Mouse (Mus musculus): ENCODE results near the gene Sema4c.

The Sema4c gene

DNA sequence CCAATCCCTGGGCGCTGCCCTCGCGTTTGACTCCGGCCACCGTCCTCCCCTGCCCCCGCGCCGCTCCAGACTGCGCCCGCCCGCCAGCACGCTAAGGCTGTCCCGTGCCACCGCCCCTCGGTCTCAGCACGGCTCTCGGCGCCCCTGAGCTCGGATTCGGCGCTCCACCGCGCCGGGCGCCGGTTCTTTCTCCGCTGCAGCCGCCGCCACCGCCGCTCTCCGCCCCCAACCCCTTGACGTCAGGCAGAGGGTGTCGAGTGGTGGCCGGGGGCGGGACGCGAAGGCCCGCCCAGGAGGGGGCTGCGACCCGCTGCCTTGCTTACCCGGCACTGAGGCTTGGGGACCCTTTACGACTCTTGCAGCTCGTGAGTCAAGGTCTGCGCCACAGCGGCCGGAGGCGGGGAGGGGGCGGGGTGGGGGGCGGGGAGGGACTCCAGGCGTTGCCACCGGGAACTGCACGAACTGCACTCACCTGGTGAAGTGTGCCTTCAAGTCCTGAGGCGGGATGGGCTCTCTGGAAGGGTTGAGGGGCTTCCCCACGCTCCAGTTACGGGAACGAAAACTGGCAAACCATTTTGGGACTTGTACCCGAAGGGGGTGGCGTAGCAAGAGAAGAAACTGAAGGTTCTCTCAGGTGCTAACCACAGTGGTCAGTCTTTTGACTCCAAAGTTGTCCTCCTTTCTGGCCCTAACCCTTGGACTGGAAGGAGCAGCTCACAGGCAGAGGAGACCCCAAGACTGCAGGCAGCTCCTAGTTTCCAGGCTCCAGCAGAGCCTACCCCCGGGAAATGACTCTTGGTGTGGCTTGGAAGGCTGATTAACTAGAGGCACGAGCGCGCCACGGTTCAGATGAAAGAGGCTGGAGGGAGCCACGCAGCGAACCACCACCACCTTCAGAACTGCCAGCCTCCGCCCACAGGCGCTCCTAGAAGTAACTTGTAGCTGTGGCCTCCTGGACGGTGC is at the start of gene Sema4c:
Gene Sema4c, minus strand, starts transcription at position 319 of the 963 bp plus-strand sequence.
- peak; percentile 79 for DNase-seq

- no peak for DNase-seq
Observed at GRCm38 (mm10) chr1:36606951-36607350, 48.8 kb upstream of the Sema4c start.

GRCm38 (mm10) chr1:36604254-36605156 is 46.4 kb upstream of the Sema4c start:
- peak; percentile 22 for DNase-seq

GRCm38 (mm10) chr1:36603361-36603760 is 45.2 kb upstream of the Sema4c start:
- peak; percentile 41 for DNase-seq

GRCm38 (mm10) chr1:36602271-36602670 is 44.1 kb upstream of the Sema4c start:
- no peak for DNase-seq

- DNase-seq, result no peak
Observed at GRCm38 (mm10) chr1:36598411-36598810, 40.3 kb upstream of the Sema4c start.

DNA sequence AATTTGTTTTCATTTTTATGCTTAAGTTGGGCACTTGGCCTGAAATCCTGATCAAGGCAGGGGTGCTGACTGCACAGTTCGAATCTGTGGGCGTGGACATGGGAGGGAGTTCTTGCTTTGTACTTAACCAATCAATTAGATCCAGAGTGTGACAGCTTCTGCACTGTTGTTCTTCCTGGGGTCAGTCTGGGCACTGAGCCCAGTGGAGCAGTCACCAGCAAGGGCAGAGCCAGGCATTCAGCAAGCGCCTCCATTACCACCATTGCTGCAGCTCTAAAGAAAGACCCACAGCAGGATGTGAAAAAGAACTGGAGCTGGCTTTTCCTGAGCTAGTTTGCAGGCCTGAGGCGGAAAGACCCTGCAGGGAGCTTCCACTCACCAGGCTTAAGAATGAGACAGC is 38.0 kb upstream of the Sema4c start:
- DNase-seq, result no peak

DNA sequence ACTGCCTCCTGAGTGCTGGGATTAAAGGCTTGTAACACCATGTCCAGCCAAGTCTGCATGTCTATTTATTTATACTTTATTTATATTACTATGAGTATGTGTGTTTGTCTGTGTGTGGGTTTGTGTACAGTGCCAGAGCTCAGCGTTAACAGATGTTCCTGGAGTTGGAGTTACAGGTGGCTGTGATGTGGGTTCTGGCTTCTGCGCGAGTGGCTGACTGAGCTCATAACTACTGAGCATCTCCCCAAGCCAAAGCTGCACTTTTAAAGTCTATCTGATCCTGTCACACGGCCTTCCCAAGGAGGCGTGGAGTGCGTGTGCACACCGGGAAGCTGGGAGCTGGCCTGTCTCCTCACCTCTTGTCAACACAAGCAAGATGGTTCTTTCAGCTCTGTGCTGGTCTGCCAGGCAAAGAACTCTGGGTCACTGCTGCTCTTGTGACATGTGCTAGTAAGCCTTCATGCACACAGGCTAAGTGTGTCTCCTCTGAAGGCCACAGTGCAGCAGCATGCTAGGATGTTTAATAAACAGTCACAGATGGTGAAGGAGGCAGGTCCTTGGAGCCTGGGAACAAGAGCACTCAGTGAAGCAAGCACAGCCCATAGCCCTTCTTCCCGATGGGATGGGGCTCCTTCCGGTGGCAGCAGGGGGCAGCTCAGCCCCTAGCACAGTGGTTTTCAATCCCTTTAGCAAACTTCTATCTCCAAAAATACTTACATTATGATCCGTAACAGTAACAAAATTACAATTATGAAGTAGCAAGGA is 37.2 kb upstream of the Sema4c start:
- DNase-seq, result peak; percentile 60

DNA sequence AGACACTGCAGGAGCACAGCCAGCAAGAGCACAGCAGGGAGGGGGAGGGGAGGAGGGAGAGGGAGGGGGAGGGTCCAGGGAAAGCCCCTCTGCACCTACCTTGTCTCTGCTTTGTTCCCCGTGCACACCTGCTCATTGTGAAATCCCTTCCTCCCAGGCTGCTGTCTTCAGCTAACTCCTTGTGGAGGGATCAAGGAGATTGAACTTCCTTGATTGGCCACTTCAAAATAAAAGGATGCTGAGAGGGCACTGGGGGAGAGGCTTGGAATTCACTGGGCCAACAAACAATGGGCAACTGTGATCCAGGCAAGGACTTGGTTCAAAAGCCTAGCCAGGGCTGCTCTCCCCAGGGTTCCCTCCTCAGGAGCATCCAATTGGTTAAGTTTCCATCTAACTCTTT is 35.0 kb upstream of the Sema4c start:
- DNase-seq, result no peak

- DNase-seq, result peak; percentile 60
Observed at GRCm38 (mm10) chr1:36591408-36591807, 33.3 kb upstream of the Sema4c start.

- DNase-seq, result no peak
Observed at GRCm38 (mm10) chr1:36590664-36591063, 32.5 kb upstream of the Sema4c start.

GRCm38 (mm10) chr1:36589486-36589885 is 31.3 kb upstream of the Sema4c start:
- no peak for DNase-seq

- DNase-seq, result no peak
Observed at GRCm38 (mm10) chr1:36588476-36589450, 30.6 kb upstream of the Sema4c start.

GRCm38 (mm10) chr1:36587860-36588259 is 29.7 kb upstream of the Sema4c start:
- no peak for DNase-seq

DNA sequence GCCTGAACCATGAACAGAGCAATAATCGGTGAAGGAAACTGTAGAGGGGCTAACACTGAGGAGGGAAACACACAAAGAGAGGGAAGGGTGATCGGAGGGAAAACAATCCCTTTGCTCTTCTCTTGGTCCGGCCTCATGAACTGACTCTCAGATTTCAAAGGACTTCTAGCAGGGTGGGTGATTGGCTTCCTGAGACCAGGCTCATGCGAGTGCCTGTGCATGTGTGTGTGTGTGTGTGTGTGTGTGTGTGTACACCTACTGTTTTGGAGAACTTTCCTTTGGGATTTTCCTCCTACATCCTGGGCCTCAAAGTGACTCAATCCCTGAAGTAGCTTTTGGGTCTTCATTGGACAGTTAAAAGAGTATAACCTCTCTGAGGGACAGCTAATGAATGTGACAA is 28.1 kb upstream of the Sema4c start:
- DNase-seq, result no peak

DNA sequence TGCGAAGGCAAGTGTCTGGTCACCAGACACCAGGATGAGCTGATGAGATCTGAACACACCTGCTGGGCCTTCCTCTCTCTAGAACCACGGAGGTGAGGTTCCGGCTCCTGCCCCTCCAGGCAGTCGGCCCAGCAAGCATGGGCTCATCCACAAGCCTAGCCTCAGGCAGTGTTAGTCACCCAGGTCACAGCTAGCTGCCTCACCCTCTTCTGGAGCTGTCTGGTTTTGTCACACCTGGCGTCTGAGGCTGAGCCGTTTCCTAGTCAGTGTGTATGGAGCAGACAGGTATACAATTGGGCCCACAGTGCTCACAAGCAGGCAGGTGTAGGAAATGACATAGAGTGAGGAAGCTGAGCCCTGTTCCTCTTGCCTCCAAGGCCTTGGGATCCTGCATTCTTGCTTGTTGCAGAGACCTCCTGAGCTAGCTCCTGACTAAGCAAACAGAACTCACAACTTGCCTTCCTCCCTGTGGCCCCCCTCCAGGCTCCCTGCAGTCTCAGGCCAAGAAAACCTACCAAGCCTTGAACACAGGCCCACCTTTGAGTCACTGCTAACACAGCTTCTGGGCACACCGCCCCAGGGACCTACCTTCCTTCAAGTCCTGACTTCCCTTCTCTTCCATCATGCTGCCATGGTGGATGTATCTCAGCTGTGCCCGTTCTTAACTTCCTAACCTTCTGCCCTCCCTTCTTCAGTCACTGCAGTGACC is 25.4 kb upstream of the Sema4c start:
- no peak for DNase-seq

- DNase-seq, result no peak
Observed at GRCm38 (mm10) chr1:36582211-36582610, 24.1 kb upstream of the Sema4c start.

- DNase-seq, result no peak
Observed at GRCm38 (mm10) chr1:36581260-36581659, 23.1 kb upstream of the Sema4c start.

GRCm38 (mm10) chr1:36580384-36581207 is 22.4 kb upstream of the Sema4c start:
- DNase-seq, result peak; percentile 20

DNA sequence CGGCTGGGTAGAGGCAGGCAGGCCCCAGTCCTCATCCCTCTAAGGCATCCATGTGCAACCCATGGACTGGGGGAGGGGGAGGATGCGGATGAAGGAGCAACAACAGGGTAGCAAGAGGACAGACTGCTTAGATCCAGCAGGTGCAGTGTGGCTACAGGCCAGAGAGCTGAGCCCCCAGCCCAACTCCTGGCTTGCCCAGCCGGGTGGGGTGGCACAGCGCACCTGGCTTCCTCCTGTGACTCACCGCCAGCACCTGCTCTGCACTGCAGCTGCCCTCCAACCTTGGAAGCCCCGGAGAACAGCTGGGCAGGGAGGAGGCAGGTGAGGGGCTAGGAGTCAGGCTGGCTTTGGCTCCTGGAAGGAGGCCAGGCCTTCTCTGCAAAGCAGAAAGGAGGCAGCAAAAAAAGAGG is 21.8 kb upstream of the Sema4c start:
- peak; percentile 82 for DNase-seq
